Mouse (Mus musculus) retina, adult 2 months (tissue): Measurements from ENCODE around the gene 4921524J17Rik.

ENCODE experiments used
- DNase-seq: peaks from one replicate; pipeline ENCODE4 v3.0.0-alpha.2; 2012; ENCODE audit warnings: low read depth, low spot score

Gene 4921524J17Rik

GRCm38 (mm10) chr8:85432168-85433016, at the start of gene 4921524J17Rik:
4921524J17Rik (minus strand) TSS chr8:85432833.
- peak; percentile 90 for DNase-seq

- DNase-seq = no peak
These were observed 49.8 kb upstream of the 4921524J17Rik start for GRCm38 (mm10) chr8:85482427-85482826.

GRCm38 (mm10) chr8:85481900-85482299, 49.3 kb upstream of the 4921524J17Rik start:
- no peak for DNase-seq

- no peak for DNase-seq
These were observed 47.1 kb upstream of the 4921524J17Rik start for GRCm38 (mm10) chr8:85479710-85480109.

- no peak for DNase-seq
These were observed 45.8 kb upstream of the 4921524J17Rik start for GRCm38 (mm10) chr8:85478397-85478796.

GRCm38 (mm10) chr8:85476970-85477545, 44.4 kb upstream of the 4921524J17Rik start:
- DNase-seq = no peak

- no peak for DNase-seq
These were observed 42.3 kb upstream of the 4921524J17Rik start for GRCm38 (mm10) chr8:85474924-85475323.

- no peak for DNase-seq
These were observed 40.6 kb upstream of the 4921524J17Rik start for GRCm38 (mm10) chr8:85473246-85473645.

- DNase-seq = no peak
These were observed 40.2 kb upstream of the 4921524J17Rik start for GRCm38 (mm10) chr8:85472800-85473199.

GRCm38 (mm10) chr8:85470753-85471152, 38.1 kb upstream of the 4921524J17Rik start:
- DNase-seq = no peak

- DNase-seq = no peak
These were observed 33.4 kb upstream of the 4921524J17Rik start for GRCm38 (mm10) chr8:85466056-85466455.

GRCm38 (mm10) chr8:85464316-85464715, 31.7 kb upstream of the 4921524J17Rik start:
- no peak for DNase-seq

- DNase-seq = no peak
These were observed 29.8 kb upstream of the 4921524J17Rik start for GRCm38 (mm10) chr8:85462441-85462840.

GRCm38 (mm10) chr8:85461377-85461776, 28.7 kb upstream of the 4921524J17Rik start:
- DNase-seq = no peak

- no peak for DNase-seq
These were observed 28.2 kb upstream of the 4921524J17Rik start for GRCm38 (mm10) chr8:85460804-85461203.

- DNase-seq = no peak
These were observed 26.9 kb upstream of the 4921524J17Rik start for GRCm38 (mm10) chr8:85459582-85459981.

- peak; percentile 56 for DNase-seq
These were observed 23.9 kb upstream of the 4921524J17Rik start for GRCm38 (mm10) chr8:85456536-85456935.

GRCm38 (mm10) chr8:85454750-85455149, 22.1 kb upstream of the 4921524J17Rik start:
- no peak for DNase-seq

GRCm38 (mm10) chr8:85453256-85453655, 20.6 kb upstream of the 4921524J17Rik start:
- no peak for DNase-seq

GRCm38 (mm10) chr8:85452328-85452727, 19.7 kb upstream of the 4921524J17Rik start:
- DNase-seq = no peak

GRCm38 (mm10) chr8:85450335-85450734, 17.7 kb upstream of the 4921524J17Rik start:
- no peak for DNase-seq

- no peak for DNase-seq
These were observed 13.5 kb upstream of the 4921524J17Rik start for GRCm38 (mm10) chr8:85445936-85446685.
